Mouse (Mus musculus): ENCODE data around the gene Matn4. TPM values are rescaled to one million over a fixed set of nuclear protein-coding genes. Genes with fewer than 3 reads are reported as not detected.

Matn4 gene
- polyA plus RNA-seq, 1 experiment from 2014 or later = 0.34 TPM

DNA sequence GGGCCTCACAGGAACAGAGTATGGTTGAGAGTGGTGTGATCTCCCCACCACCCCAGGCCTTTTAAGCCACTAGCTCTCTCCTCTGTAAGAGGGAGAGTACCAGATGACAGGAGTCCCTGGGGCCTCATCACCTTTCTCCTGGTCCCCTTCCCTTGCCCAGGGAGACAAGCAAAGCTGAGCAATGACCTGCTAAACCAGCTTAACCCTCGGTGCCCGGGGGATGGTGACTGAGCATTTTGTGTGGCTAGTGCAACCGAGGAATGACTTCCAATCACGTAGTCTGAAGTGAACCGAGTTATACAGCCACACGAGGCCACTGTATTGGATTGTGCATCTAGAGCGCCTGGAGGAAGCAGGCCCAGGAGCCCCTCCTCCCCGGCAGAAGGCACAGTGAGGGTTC is 19.4 kb upstream of the Matn4 start:
- Histone ChIP-seq H3K27me3 (ENCODE audit: control insufficient read depth, insufficient read depth, low read length) (no peaks in the 10 kb centered on the region), H3K36me3 (ENCODE audit: control insufficient read depth, insufficient read depth, low read length) (peaks cover 8% of the 10 kb centered on the region), H3K4me2 (no peak overlapping the region), H3K27ac (ENCODE audit: low read depth, low read length) (no peak overlapping the region), H3K9ac (ENCODE audit: low read depth, low read length) (no peak overlapping the region), H3K9me3 (replicated peaks; ENCODE audit: control insufficient read depth, low read length) (no peaks in the 10 kb centered on the region), H3K4me1 (ENCODE audit: control insufficient read depth, insufficient read depth, low read length) (0 out of 2 replicates have a peak, but pooled peaks cover 2% of the 10 kb centered on the region), H3K4me3 (ENCODE audit: low read depth, low read length) (no peak overlapping the region)
- no peak for ATAC-seq (replicated peaks; ENCODE audit: insufficient number of reproducible peaks, low FRiP score, low TSS enrichment)
- 82% methylated on average over 8 of the region's 8 CpGs for WGBS (ENCODE audit: insufficient replicate concordance)

- H3K27ac ChIP-seq (ENCODE audit: low read depth, low read length) = no peak overlapping the region
- H3K4me3 ChIP-seq (ENCODE audit: low read depth, low read length) = no peak overlapping the region
- no peak overlapping the region for H3K4me2 ChIP-seq
- H3K27me3 ChIP-seq (ENCODE audit: control insufficient read depth, insufficient read depth, low read length) = 0 out of 2 replicates have a peak, but pooled peaks cover 3% of the 10 kb centered on the region
- H3K9me3 ChIP-seq (replicated peaks; ENCODE audit: control insufficient read depth, low read length) = no peaks in the 10 kb centered on the region
- H3K36me3 ChIP-seq (ENCODE audit: control insufficient read depth, insufficient read depth, low read length) = peaks cover 6% of the 10 kb centered on the region
- no peak overlapping the region for H3K9ac ChIP-seq (ENCODE audit: low read depth, low read length)
- WGBS (ENCODE audit: insufficient replicate concordance) = 83% methylated on average over 11 of the region's 11 CpGs
- H3K4me1 ChIP-seq (ENCODE audit: control insufficient read depth, insufficient read depth, low read length) = no peaks in the 10 kb centered on the region
- no peak for ATAC-seq (replicated peaks; ENCODE audit: insufficient number of reproducible peaks, low FRiP score, low TSS enrichment)
These were observed 18.5 kb upstream of the Matn4 start for GRCm38 (mm10) chr2:164423464-164423863.

DNA sequence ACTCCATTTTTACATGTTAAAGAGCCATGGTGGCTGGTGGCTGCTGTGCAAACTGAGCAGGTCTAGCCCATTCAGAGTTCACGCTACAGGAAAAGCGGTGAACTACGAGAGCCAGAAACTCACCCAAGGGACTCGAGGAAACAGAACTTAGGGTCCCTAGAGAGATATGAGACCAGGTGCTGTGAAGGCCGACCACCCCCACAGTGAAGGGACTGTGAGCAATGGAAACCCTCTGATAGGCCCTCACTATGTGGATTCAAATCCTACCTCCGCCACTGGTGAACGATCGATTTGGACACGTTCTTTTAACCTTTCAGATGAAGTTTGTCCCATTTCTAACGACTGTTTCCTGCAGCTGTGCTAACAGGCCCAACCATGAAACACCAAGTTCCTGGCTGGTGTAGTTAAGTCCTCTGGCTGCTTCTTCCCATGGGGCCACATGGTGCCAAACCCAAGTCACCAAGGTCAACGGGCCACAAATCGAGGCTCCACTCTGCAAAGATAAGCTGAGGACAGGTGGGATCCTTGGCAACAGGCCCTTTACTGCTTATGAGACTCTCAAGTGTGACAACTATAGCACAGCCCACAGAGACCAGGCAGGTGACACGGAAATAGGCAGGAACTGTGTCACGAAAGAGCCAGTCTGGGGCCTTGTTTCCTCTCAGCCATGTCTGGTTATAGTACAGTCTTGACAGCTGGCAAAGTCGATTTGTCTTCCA is 17.9 kb upstream of the Matn4 start:
- no peak overlapping the region for H3K4me2 ChIP-seq
- 0 out of 2 replicates have a peak, but pooled peaks cover 5% of the 10 kb centered on the region for H3K36me3 ChIP-seq (ENCODE audit: control insufficient read depth, insufficient read depth, low read length)
- H3K9me3 ChIP-seq (replicated peaks; ENCODE audit: control insufficient read depth, low read length) = no peaks in the 10 kb centered on the region
- H3K27me3 ChIP-seq (ENCODE audit: control insufficient read depth, insufficient read depth, low read length) = 0 out of 2 replicates have a peak, but pooled peaks cover 3% of the 10 kb centered on the region
- ATAC-seq (replicated peaks; ENCODE audit: insufficient number of reproducible peaks, low FRiP score, low TSS enrichment) = no peak
- 78% methylated on average over 15 of the region's 15 CpGs for WGBS (ENCODE audit: insufficient replicate concordance)
- H3K4me3 ChIP-seq (ENCODE audit: low read depth, low read length) = no peak overlapping the region
- H3K9ac ChIP-seq (ENCODE audit: low read depth, low read length) = no peak overlapping the region
- no peak overlapping the region for H3K27ac ChIP-seq (ENCODE audit: low read depth, low read length)
- no peaks in the 10 kb centered on the region for H3K4me1 ChIP-seq (ENCODE audit: control insufficient read depth, insufficient read depth, low read length)

- H3K36me3 ChIP-seq (ENCODE audit: control insufficient read depth, insufficient read depth, low read length) = 0 out of 2 replicates have a peak, but pooled peaks cover 5% of the 10 kb centered on the region
- no peak overlapping the region for H3K27ac ChIP-seq (ENCODE audit: low read depth, low read length)
- no peaks in the 10 kb centered on the region for H3K4me1 ChIP-seq (ENCODE audit: control insufficient read depth, insufficient read depth, low read length)
- ATAC-seq (replicated peaks; ENCODE audit: insufficient number of reproducible peaks, low FRiP score, low TSS enrichment) = no peak
- no peak overlapping the region for H3K4me3 ChIP-seq (ENCODE audit: low read depth, low read length)
- H3K9ac ChIP-seq (ENCODE audit: low read depth, low read length) = no peak overlapping the region
- 0 out of 2 replicates have a peak, but pooled peaks cover 3% of the 10 kb centered on the region for H3K27me3 ChIP-seq (ENCODE audit: control insufficient read depth, insufficient read depth, low read length)
- 78% methylated on average over 8 of the region's 8 CpGs for WGBS (ENCODE audit: insufficient replicate concordance)
- no peak overlapping the region for H3K4me2 ChIP-seq
- no peaks in the 10 kb centered on the region for H3K9me3 ChIP-seq (replicated peaks; ENCODE audit: control insufficient read depth, low read length)
These were observed 17.0 kb upstream of the Matn4 start for GRCm38 (mm10) chr2:164421979-164422378.

DNA sequence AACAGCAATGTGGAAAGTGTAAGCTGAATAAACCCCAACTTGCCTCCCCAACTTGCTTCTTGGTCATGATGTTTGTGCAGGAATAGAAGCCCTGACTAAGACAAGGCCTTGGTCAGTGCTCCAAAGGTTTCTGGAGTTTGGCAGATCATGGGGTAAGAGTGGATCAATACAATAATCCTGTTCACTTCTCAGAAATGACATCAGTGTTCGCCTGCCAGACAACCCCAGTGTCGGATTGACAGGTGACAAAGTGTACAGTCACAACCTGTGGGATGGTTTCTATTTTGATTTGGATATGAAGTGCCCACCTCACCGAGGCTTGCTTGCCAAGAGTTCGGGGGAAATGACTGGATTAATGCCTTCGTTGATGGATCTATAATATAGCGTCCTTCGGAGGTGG is 16.3 kb upstream of the Matn4 start:
- no peak overlapping the region for H3K9ac ChIP-seq (ENCODE audit: low read depth, low read length)
- H3K27me3 ChIP-seq (ENCODE audit: control insufficient read depth, insufficient read depth, low read length) = 0 out of 2 replicates have a peak, but pooled peaks cover 3% of the 10 kb centered on the region
- ATAC-seq (replicated peaks; ENCODE audit: insufficient number of reproducible peaks, low FRiP score, low TSS enrichment) = no peak
- H3K4me2 ChIP-seq = no peak overlapping the region
- no peaks in the 10 kb centered on the region for H3K9me3 ChIP-seq (replicated peaks; ENCODE audit: control insufficient read depth, low read length)
- no peak overlapping the region for H3K4me3 ChIP-seq (ENCODE audit: low read depth, low read length)
- H3K36me3 ChIP-seq (ENCODE audit: control insufficient read depth, insufficient read depth, low read length) = 0 out of 2 replicates have a peak, but pooled peaks cover 3% of the 10 kb centered on the region
- 80% methylated on average over 7 of the region's 7 CpGs for WGBS (ENCODE audit: insufficient replicate concordance)
- no peak overlapping the region for H3K27ac ChIP-seq (ENCODE audit: low read depth, low read length)
- H3K4me1 ChIP-seq (ENCODE audit: control insufficient read depth, insufficient read depth, low read length) = no peaks in the 10 kb centered on the region

DNA sequence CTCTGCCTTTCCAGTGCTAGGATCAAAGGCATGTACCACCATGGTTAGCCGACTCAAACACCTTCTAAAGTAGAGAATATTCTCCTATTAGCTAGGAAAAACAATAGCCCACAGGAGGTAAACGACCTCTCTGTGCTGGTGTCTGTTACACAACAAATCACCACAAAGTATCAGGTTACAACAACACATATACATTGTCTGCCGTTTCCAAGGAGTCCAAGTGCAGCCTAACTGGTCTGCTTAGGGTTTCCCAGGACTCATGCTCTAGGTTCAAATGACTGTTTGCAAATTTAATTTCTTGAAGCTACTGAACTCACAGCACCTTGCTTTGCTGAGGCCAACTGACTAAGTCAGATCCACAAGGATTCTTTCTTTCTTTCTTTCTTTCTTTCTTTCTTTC is 14.5 kb upstream of the Matn4 start:
- peaks cover 11% of the 10 kb centered on the region for H3K27me3 ChIP-seq (ENCODE audit: control insufficient read depth, insufficient read depth, low read length)
- no peak for ATAC-seq (replicated peaks; ENCODE audit: insufficient number of reproducible peaks, low FRiP score, low TSS enrichment)
- no peak overlapping the region for H3K4me3 ChIP-seq (ENCODE audit: low read depth, low read length)
- H3K36me3 ChIP-seq (ENCODE audit: control insufficient read depth, insufficient read depth, low read length) = 0 out of 2 replicates have a peak, but pooled peaks cover 3% of the 10 kb centered on the region
- no peaks in the 10 kb centered on the region for H3K4me1 ChIP-seq (ENCODE audit: control insufficient read depth, insufficient read depth, low read length)
- no peak overlapping the region for H3K27ac ChIP-seq (ENCODE audit: low read depth, low read length)
- no peak overlapping the region for H3K4me2 ChIP-seq
- no peak overlapping the region for H3K9ac ChIP-seq (ENCODE audit: low read depth, low read length)
- WGBS (ENCODE audit: insufficient replicate concordance) = 11% methylated on average over 3 of the region's 3 CpGs
- H3K9me3 ChIP-seq (replicated peaks; ENCODE audit: control insufficient read depth, low read length) = no peaks in the 10 kb centered on the region

DNA sequence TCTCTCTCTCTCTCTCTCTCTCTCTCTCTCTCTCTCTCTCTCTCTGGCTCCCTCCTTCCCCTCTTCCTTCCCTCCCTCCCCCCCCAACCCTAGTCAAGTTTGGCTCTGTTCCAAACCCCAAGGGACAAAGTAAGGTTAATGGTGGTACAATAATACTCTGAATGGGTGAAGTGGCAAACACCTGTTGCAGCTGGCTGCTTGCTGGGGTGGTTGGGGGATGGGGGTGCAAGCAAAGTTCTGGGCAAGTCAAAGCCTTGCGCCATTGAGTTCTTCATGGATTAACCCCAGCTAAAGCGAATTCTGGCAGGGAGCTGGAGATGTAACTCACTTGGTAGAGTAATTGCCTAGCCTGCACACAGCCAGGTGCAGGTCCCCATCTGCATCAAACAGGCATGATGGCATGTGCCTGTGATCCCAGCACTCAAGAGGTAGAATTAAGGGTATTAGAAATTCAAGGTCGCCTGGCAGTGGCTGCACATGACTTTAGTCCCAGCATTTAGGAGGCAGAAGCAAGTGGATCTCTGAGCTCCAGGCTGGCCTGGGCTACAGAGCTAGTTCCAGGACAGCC is 13.4 kb upstream of the Matn4 start:
- H3K4me1 ChIP-seq (ENCODE audit: control insufficient read depth, insufficient read depth, low read length) = no peaks in the 10 kb centered on the region
- H3K9ac ChIP-seq (ENCODE audit: low read depth, low read length) = no peak overlapping the region
- no peak for ATAC-seq (replicated peaks; ENCODE audit: insufficient number of reproducible peaks, low FRiP score, low TSS enrichment)
- H3K36me3 ChIP-seq (ENCODE audit: control insufficient read depth, insufficient read depth, low read length) = no peaks in the 10 kb centered on the region
- H3K4me3 ChIP-seq (ENCODE audit: low read depth, low read length) = no peak overlapping the region
- H3K27ac ChIP-seq (ENCODE audit: low read depth, low read length) = no peak overlapping the region
- H3K27me3 ChIP-seq (ENCODE audit: control insufficient read depth, insufficient read depth, low read length) = peaks cover 19% of the 10 kb centered on the region
- H3K4me2 ChIP-seq = no peak overlapping the region
- 26% methylated on average over 3 of the region's 3 CpGs for WGBS (ENCODE audit: insufficient replicate concordance)
- no peaks in the 10 kb centered on the region for H3K9me3 ChIP-seq (replicated peaks; ENCODE audit: control insufficient read depth, low read length)

- no peak for ATAC-seq (replicated peaks; ENCODE audit: insufficient number of reproducible peaks, low FRiP score, low TSS enrichment)
- no peaks in the 10 kb centered on the region for H3K4me1 ChIP-seq (ENCODE audit: control insufficient read depth, insufficient read depth, low read length)
- no peak overlapping the region for H3K4me3 ChIP-seq (ENCODE audit: low read depth, low read length)
- H3K27me3 ChIP-seq (ENCODE audit: control insufficient read depth, insufficient read depth, low read length) = peaks cover 19% of the 10 kb centered on the region
- H3K36me3 ChIP-seq (ENCODE audit: control insufficient read depth, insufficient read depth, low read length) = no peaks in the 10 kb centered on the region
- H3K9ac ChIP-seq (ENCODE audit: low read depth, low read length) = no peak overlapping the region
- 0% methylated on average over 2 of the region's 2 CpGs for WGBS (ENCODE audit: insufficient replicate concordance)
- H3K4me2 ChIP-seq = no peak overlapping the region
- H3K27ac ChIP-seq (ENCODE audit: low read depth, low read length) = no peak overlapping the region
- no peaks in the 10 kb centered on the region for H3K9me3 ChIP-seq (replicated peaks; ENCODE audit: control insufficient read depth, low read length)
These were observed 12.2 kb upstream of the Matn4 start for GRCm38 (mm10) chr2:164417198-164417597.

Data from heart, embryonic 11.5 days (tissue).